Mouse (Mus musculus): Measurements from ENCODE around the gene Susd3.

DNA sequence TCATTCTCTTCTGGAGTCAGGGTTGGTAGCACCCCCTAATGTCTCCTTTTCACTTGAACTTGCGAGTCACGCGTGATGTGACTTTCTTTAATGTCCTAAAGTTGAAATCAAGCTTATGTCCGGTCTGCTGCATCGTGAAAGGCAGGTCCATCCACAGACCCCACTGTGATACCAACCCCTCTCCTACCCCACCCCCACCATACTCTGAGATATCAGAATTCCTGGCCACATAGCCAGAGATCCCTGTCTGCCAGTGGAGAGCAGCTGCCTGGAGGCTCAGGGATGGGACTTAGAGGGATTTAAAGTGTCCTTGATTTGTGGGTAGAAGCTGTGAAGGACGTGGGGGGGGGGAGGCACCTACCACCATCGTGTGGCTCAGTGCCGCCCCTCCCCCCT is at the start of gene Susd3:
- TF ChIP-seq CTCF (IDR thresholded peaks at IDR 0.05; ENCODE audit: insufficient read depth, low read length): no peak
- TF ChIP-seq POLR2A (IDR thresholded peaks at IDR 0.05; ENCODE audit: borderline replicate concordance, extremely low read depth, low read depth, low read length): no peak

Measured in lung, adult 2 months (tissue).